Mouse (Mus musculus): Measurements from ENCODE around the gene Hibch. TPM values are rescaled to one million over a fixed set of nuclear protein-coding genes. Genes with fewer than 3 reads are reported as not detected.

Hibch gene
- polyA plus RNA-seq (2015; fragmentation: Illumina TruSeq; extraction: RNeasy Lipid Tissue Mini Kit (QIAGEN cat#74804); ENCODE audit: insufficient read depth, low replicate concordance) = 25.6 TPM

DNA sequence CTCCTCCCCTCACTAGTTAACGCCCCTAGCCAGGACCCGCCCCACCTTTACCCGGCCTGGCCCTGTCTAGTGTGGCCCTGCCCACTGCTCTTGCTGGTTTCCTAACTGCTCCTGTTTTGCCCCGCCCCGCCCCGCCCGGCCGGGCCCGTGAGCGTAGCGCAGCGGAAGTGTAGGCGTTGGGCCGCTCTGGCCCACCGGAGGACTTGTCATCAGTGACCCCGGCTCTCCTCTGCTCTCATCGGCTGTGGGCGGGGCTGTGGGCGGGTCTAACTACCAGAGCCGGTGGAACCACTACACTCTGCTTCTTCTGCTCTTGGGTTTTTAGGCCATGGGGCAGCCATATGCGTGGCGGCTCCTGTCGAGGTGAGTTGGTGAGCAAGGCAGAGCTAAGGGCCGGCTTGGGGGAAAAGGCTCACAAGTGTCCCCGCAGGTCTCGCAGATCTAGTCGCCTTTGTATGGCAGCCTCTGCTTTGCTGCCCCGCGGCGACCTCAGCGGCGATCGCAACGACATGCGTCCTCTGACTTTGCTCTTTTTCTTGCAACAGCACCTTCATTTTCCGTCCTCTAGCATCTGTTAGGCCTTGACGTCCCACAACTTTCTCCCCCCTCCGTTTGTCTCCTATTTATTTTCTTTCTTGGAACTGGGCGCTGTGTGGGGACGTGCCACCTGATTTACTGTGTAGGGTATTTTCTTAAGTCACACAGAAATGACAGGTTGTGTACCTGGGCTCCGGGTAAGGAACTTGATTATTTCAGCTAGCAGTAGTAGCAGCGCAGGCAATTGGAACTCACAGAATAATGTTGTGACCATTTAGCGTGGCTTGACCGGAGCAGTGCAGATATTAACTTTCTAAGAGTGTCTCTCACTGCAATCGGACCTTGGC lies at the start of gene Hibch:
Gene Hibch (plus strand): TSS at position 148 of the 884 bp plus-strand sequence.

GRCm38 (mm10) chr1:52816910-52817812 lies 27.6 kb upstream of the Hibch start, which contains the start of gene Inpp1:
Gene Inpp1 (minus strand): TSS chr1:52817688.

Other genes starting within 250 kb of the Hibch start
- gene Nemp2, start 214.2 kb upstream of the Hibch start, polyA plus RNA-seq (2015; fragmentation: Illumina TruSeq; extraction: RNeasy Lipid Tissue Mini Kit (QIAGEN cat#74804); ENCODE audit: insufficient read depth, low replicate concordance) = 55.1 TPM
- gene Mfsd6, start 117.5 kb upstream of the Hibch start, polyA plus RNA-seq (2015; fragmentation: Illumina TruSeq; extraction: RNeasy Lipid Tissue Mini Kit (QIAGEN cat#74804); ENCODE audit: insufficient read depth, low replicate concordance) = 8.3 TPM
- 34.7 TPM for gene Inpp1, start 27.2 kb upstream of the Hibch start, polyA plus RNA-seq (2015; fragmentation: Illumina TruSeq; extraction: RNeasy Lipid Tissue Mini Kit (QIAGEN cat#74804); ENCODE audit: insufficient read depth, low replicate concordance)
- 1.2 TPM for gene 1700019D03Rik, start 175.2 kb downstream of the Hibch start, polyA plus RNA-seq (2015; fragmentation: Illumina TruSeq; extraction: RNeasy Lipid Tissue Mini Kit (QIAGEN cat#74804); ENCODE audit: insufficient read depth, low replicate concordance)
- gene Mstn, start 216.7 kb downstream of the Hibch start, polyA plus RNA-seq (2015; fragmentation: Illumina TruSeq; extraction: RNeasy Lipid Tissue Mini Kit (QIAGEN cat#74804); ENCODE audit: insufficient read depth, low replicate concordance) = not detected

All from spleen, adult 10 weeks (tissue).